Mouse (Mus musculus) liver, embryonic 15.5 days (tissue): ENCODE results near the gene Gm15557. TPM values are rescaled to one million over a fixed set of nuclear protein-coding genes. Genes with fewer than 3 reads are reported as not detected.

Experiments used
- ATAC-seq: fragments of 200-750 bp; cut with Nextera tagmentation; 2 replicates; pipeline ENCODE4 v1.8.0; 2017; ENCODE audit warnings: moderate number of reproducible peaks, mild to moderate bottlenecking, moderate library complexity; ENCODE audit not compliant: insufficient read depth
- H3K27ac ChIP-seq: fragments of 300-500 bp; sonication (generic); replicated peaks from 2 replicates; pipeline ENCODE4 v1.5.1; 2015; ENCODE audit warnings: mild to moderate bottlenecking, inconsistent platforms
- H3K27me3 ChIP-seq: fragments of 300-500 bp; sonication (generic); 2 replicates; pipeline ENCODE4 v1.6.1; 2015; ENCODE audit warnings: mild to moderate bottlenecking, inconsistent platforms
- H3K36me3 ChIP-seq: fragments of 300-500 bp; sonication (generic); replicated peaks from 2 replicates; pipeline ENCODE4 v1.6.1; 2015; ENCODE audit warnings: moderate library complexity, mild to moderate bottlenecking, inconsistent platforms
- H3K4me1 ChIP-seq: fragments of 300-500 bp; sonication (generic); replicated peaks from 2 replicates; pipeline ENCODE4 v1.6.1; 2015; ENCODE audit warnings: inconsistent platforms
- H3K4me2 ChIP-seq: fragments of 300-500 bp; sonication (generic); 2 replicates; pipeline ENCODE4 v1.6.1; 2015; ENCODE audit warnings: moderate library complexity, mild to moderate bottlenecking, inconsistent platforms
- H3K4me3 ChIP-seq: fragments of 300-500 bp; sonication (generic); replicated peaks from 2 replicates; pipeline ENCODE4 v1.5.1; 2015; ENCODE audit warnings: mild to moderate bottlenecking, inconsistent platforms
- H3K9ac ChIP-seq: fragments of 300-500 bp; sonication (generic); 2 replicates; pipeline ENCODE4 v1.6.1; 2015; ENCODE audit warnings: moderate library complexity, mild to moderate bottlenecking, inconsistent platforms
- H3K9me3 ChIP-seq: fragments of 300-500 bp; sonication (generic); replicated peaks from 2 replicates; pipeline ENCODE4 v1.6.1; 2016; ENCODE audit warnings: inconsistent platforms
- WGBS: fragments of 180-500 bp; shearing (Covaris S2); methylation state at CpG from one replicate; pipeline ENCODE4 v1.1.7; 2015; ENCODE audit warnings: mixed read lengths; ENCODE audit not compliant: insufficient replicate concordance; 5-methylcytosine and 5-hydroxymethylcytosine counted together
- polyA plus RNA-seq: library from polyadenylated mRNA; unstranded; fragments of >200 nt; fragmentation: Nextera tagmentation; extraction: Ambion mirVana; gene quantifications from 2 replicates; pipeline ENCODE4 v1.2.1, GENCODE M21; 2015

Gm15557 gene
- polyA plus RNA-seq, 1 experiment from 2014 or later = not detected

DNA sequence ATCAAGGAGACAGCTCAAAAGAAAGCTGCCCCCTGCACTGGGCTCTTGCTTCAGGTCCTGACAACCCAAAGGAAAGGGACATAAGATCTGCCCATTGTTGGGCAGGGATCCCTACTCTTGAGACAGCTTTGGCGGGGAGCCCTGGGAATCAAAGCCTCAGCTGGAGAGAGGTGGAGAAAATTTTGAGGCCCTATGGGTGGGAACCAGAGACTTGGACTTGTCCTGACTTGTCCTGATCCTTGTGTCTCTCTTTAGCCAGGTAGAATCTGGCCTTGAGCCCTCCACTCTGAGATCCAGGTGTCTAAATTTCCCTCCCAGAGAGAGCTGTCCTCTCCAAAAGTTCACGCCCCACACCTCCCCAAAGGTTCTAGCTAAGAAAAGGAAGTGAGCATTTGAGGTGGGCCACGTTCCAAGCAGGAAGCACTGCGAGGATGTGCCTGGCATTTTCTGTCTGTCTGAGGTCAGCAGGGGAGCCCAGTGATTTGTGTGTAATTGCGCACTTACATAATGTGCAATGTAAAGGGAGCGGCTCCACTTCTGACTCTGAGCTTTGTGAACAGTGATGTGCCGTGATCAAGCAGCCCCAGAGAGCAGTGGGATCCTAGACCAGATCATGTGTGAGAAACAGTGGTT lies 515 bp upstream of the Gm15557 start:
- Histone ChIP-seq H3K9ac (no peak overlapping the region), H3K27ac (no peak overlapping the region), H3K4me3 (no peak overlapping the region), H3K4me1 (no peaks in the 10 kb centered on the region), H3K9me3 (no peaks in the 10 kb centered on the region), H3K4me2 (no peak overlapping the region), H3K27me3 (peaks cover 15% of the 10 kb centered on the region; the same call in 1 of the 2 replicates), H3K36me3 (no peaks in the 10 kb centered on the region)
- 53% methylated on average over 7 of the region's 7 CpGs for WGBS
- no peak for ATAC-seq

DNA sequence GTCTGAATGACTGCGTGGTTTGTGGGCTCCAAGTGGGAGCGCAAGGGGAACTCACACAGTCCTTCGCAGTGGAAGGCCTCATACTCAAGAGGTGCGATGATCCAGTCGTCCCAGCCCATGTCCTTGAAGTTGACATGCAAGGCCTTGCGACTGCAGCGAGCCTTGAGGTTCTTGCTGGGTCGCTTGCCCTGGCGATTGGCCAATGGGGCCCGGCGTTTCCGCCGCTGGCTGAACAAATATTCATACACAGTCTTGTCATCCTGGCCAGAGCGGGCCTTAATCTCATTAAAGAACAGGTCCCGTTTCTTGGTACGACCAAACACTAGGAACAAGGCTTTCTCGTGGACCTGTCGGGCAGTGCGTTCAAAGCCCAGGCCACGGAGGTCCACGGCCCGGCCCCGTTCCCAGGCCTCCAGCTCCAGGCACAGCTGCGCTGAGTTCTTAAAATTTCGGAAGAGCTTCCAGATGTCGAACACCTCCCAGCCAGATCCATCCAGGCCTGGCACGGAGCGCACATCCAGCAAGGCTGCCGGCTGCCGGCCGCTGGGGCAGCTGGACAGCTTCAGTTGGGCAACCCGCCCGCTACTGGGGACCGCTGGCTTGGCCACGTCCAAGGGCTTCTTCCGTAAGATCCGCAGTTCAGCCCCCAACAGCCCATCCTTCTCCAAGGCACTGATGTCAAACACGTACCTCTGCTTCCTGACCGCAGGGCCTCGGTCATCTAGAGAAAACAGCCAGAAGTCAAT lies 1.3 kb downstream of the Gm15557 start:
- Histone ChIP-seq H3K27me3 (peaks cover 15% of the 10 kb centered on the region; the same call in 1 of the 2 replicates), H3K4me3 (no peak overlapping the region), H3K4me2 (no peak overlapping the region), H3K4me1 (peaks cover 10% of the 10 kb centered on the region), H3K9ac (no peak overlapping the region), H3K36me3 (no peaks in the 10 kb centered on the region), H3K27ac (no peak overlapping the region), H3K9me3 (no peaks in the 10 kb centered on the region)
- 83% methylated on average over 40 of the region's 40 CpGs for WGBS
- ATAC-seq = no peak

DNA sequence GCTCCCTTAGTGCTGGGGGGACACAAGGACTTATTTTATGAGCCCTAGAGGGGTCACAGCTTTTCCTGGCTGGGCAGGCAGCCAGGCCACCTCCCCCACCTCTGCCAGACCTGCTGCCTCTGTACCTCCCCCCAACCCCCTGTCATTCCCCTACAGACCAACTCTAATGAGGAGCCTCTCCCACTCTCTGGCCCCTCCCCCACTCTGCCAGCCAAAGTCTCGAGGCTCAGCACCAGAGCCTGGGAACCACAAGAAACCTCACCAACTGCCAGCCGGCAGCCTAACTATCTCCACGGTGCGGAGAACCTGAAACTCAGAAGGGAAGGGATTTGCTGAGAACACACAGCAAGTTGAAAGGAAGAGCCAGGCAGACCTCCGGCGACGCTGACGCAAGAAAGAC lies 2.9 kb downstream of the Gm15557 start:
- no peak overlapping the region for H3K27ac ChIP-seq
- 18% methylated on average over 8 of the region's 8 CpGs for WGBS
- H3K4me1 ChIP-seq = peaks cover 25% of the 10 kb centered on the region
- no peak overlapping the region for H3K4me2 ChIP-seq
- ATAC-seq = no peak
- no peaks in the 10 kb centered on the region for H3K9me3 ChIP-seq
- no peak overlapping the region for H3K4me3 ChIP-seq
- H3K36me3 ChIP-seq = no peaks in the 10 kb centered on the region
- no peak overlapping the region for H3K9ac ChIP-seq
- peaks cover 15% of the 10 kb centered on the region; the same call in 1 of the 2 replicates for H3K27me3 ChIP-seq

DNA sequence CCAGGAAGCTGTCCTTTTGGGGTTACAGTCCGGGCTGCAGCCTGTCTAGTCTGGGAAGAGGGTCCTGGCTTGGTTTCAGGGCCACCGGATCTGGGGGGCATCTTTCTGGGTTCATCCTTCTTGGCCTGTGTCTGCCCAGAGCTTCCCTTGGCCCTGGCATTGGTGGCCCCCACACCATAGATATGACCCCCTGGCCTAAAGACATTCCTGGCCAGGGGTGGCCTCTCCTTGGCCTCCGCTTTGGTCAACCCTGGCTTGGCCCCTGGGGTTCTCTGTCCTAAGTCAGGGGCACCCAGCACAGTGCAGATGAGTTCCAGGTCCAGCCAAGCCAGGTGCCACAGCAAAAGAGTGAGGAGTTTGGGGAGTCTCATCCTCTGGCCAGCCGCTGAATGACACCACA lies 4.2 kb downstream of the Gm15557 start:
- Histone ChIP-seq H3K4me3 (no peak overlapping the region), H3K36me3 (no peaks in the 10 kb centered on the region), H3K9ac (no peak overlapping the region), H3K27me3 (peaks cover 18% of the 10 kb centered on the region; the same call in 1 of the 2 replicates), H3K4me2 (no peak overlapping the region), H3K4me1 (peaks cover 25% of the 10 kb centered on the region), H3K27ac (no peak overlapping the region), H3K9me3 (no peaks in the 10 kb centered on the region)
- 74% methylated on average over 4 of the region's 4 CpGs for WGBS
- no peak for ATAC-seq

DNA sequence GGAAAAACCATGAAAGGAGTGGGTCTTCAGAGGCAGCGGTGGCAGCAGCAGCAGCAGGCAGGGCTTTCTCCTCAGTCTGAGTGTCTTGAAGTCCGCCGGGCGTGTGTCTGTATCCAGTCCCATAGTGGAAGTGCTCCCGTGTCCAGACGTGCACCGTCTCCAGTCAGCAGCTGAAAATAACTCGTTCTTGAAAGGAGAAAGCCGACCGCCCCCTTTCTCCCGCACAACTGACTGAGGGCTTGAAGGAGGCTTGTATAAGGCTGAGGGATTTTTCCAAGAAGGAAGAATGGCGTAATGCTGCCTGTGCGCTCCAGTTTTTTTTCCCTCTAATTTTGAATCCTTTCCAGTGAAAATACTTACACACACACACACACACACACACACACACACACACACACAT lies 4.6 kb downstream of the Gm15557 start, which contains the start of gene Gdf5:
Gene Gdf5, minus strand, starts transcription at position 244 of the 400 bp plus-strand sequence.
- Histone ChIP-seq H3K9me3 (no peaks in the 10 kb centered on the region), H3K4me1 (peaks cover 25% of the 10 kb centered on the region), H3K36me3 (no peaks in the 10 kb centered on the region), H3K4me3 (no peak within 1 kb of the TSS), H3K4me2 (no peak within 1 kb of the TSS), H3K27ac (no peak within 1 kb of the TSS), H3K9ac (no peak within 1 kb of the TSS), H3K27me3 (peaks cover 18% of the 10 kb centered on the region; the same call in 1 of the 2 replicates)
- 65% methylated on average over 13 of the region's 13 CpGs for WGBS
- no peak for ATAC-seq

DNA sequence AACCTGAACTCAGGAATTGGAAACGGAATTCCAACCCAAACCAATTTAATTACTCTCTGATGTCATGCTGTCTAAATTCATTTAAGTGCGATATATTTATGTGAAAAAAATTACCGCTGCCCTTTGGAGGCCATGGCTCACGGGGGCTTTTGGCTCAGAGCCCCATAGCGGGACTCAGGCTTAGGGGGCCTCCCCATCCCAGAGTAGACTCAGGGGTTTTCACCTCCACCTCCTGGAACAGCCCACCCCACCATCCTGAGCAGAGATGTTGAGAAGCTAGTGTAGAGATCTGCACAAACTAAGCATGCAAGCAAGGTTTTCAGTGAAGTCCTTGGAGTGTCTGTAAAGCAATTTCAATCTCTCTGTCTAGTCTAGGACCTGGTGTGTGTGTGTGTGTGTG lies 5.1 kb downstream of the Gm15557 start:
- 82% methylated on average over 5 of the region's 5 CpGs for WGBS
- ATAC-seq = no peak

DNA sequence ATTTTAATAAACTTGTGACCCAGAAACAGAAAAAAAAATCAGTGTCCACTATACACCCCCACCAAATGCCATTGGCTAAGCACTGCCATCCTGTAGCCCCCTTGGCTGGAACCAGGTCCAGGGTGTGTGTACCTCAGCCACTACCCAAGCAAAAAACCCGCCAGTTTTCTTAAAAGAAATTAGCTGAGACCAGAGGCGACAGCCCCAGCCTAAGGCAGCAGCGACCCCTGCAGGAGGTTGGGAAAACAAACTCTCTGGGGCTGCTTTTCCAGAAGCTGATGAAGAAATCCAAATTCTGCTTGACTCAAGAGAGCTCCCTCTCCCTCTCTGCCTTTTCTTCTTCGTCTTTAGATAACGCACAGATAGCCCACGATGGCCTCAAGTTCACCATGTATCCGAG lies 5.5 kb downstream of the Gm15557 start:
- H3K36me3 ChIP-seq = no peaks in the 10 kb centered on the region
- no peak overlapping the region for H3K4me2 ChIP-seq
- no peaks in the 10 kb centered on the region for H3K9me3 ChIP-seq
- no peak overlapping the region for H3K4me3 ChIP-seq
- peaks cover 25% of the 10 kb centered on the region for H3K4me1 ChIP-seq
- H3K9ac ChIP-seq = no peak overlapping the region
- ATAC-seq = no peak
- WGBS = 2% methylated on average over 7 of the region's 7 CpGs
- H3K27ac ChIP-seq = no peak overlapping the region
- H3K27me3 ChIP-seq = peaks cover 18% of the 10 kb centered on the region; the same call in 1 of the 2 replicates

More for the DNA sequence above, 5.1 kb downstream of the Gm15557 start:
- H3K4me2 ChIP-seq = no peak overlapping the region
- H3K4me1 ChIP-seq = peaks cover 25% of the 10 kb centered on the region
- peaks cover 18% of the 10 kb centered on the region; the same call in 1 of the 2 replicates for H3K27me3 ChIP-seq
- no peak overlapping the region for H3K4me3 ChIP-seq
- no peak overlapping the region for H3K27ac ChIP-seq
- H3K9ac ChIP-seq = no peak overlapping the region
- no peaks in the 10 kb centered on the region for H3K9me3 ChIP-seq
- H3K36me3 ChIP-seq = no peaks in the 10 kb centered on the region

DNA sequence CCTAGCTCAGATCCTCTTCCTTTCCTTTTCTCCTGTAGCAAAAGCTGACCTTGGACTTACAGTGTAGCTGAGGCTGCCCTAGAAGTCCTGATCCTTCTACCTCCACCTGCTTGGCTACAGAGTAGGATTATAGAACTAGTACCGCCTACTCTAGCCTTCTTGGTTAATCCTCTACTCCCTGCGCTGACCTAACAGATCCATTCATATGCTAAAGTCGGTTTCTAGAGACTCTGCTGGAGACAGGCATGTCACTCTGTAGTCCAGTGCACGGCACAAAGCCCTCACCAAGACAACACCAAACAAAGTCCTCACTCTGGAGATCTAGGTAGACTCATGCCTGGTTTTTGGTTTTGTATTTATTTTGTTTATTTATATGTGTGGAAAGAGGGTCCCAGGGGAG lies 6.0 kb downstream of the Gm15557 start:
- WGBS = 48% methylated on average over 4 of the region's 4 CpGs
- H3K36me3 ChIP-seq = no peaks in the 10 kb centered on the region
- H3K27ac ChIP-seq = peak overlapping the region; percentile 42; the same call in 1 of the 2 replicates
- no peak for ATAC-seq
- no peaks in the 10 kb centered on the region for H3K9me3 ChIP-seq
- no peak overlapping the region for H3K4me3 ChIP-seq
- H3K27me3 ChIP-seq = peaks cover 18% of the 10 kb centered on the region; the same call in 1 of the 2 replicates
- H3K4me2 ChIP-seq = no peak overlapping the region
- peaks cover 26% of the 10 kb centered on the region for H3K4me1 ChIP-seq
- H3K9ac ChIP-seq = no peak overlapping the region

DNA sequence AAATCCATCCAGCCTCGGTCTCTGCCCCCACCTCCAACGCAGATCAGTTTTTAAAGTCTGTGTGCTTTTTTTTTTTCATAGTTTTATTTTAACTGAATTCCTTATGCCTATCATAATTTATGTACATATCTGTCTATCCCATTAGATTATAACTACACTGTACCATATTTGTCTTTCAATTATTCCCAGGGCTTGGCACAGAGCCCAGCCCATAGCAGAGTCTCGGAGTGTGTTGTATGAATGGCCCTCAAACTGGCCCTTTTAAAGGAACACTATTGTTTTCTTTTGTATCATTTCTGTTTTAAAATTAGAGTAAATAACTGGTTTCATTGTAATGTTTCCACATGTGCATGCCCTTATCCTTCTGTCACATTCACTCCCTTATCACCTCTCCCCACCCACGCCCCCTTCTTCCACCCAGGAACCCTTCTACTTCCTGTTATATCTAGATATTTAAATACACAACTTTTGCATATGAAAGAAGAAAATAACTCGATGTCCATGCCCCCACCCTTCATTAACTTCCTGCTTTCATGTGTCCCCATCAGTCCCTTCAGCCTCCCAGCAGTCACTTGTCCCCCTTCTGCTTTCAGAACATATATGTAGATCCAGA lies 7.0 kb downstream of the Gm15557 start:
- Histone ChIP-seq H3K27ac (peak overlapping the region; percentile 56), H3K4me2 (peak overlapping the region; percentile 29), H3K27me3 (peaks cover 21% of the 10 kb centered on the region; the same call in 1 of the 2 replicates), H3K4me1 (peaks cover 30% of the 10 kb centered on the region), H3K4me3 (no peak overlapping the region), H3K36me3 (no peaks in the 10 kb centered on the region), H3K9ac (no peak overlapping the region), H3K9me3 (no peaks in the 10 kb centered on the region)
- 40% methylated on average over 5 of the region's 5 CpGs for WGBS
- peak; percentile 71 for ATAC-seq

DNA sequence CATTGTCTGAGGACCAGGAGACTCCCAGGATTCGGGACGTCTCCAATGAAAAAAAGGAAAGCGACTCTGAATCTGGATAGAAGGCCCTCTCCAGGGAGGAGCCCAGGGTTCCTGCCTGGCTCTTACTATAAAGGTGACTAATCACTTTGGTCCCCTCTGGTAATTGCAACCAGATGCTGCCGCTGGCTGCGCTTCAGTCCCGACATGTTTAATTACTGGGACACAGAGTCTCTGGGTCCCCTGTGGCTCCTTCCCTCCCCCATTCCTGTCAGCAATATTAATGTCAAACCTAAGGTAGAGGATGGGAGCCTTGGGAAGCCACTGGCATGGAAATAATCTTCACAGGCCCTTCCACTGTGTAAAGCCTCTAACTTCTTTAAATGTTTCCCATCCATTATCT lies 8.8 kb downstream of the Gm15557 start:
- Histone ChIP-seq H3K9ac (no peak overlapping the region), H3K4me1 (peaks cover 30% of the 10 kb centered on the region), H3K9me3 (no peaks in the 10 kb centered on the region), H3K4me3 (no peak overlapping the region), H3K36me3 (no peaks in the 10 kb centered on the region), H3K4me2 (no peak overlapping the region), H3K27me3 (peaks cover 23% of the 10 kb centered on the region), H3K27ac (no peak overlapping the region)
- 56% methylated on average over 6 of the region's 6 CpGs for WGBS
- ATAC-seq = no peak

DNA sequence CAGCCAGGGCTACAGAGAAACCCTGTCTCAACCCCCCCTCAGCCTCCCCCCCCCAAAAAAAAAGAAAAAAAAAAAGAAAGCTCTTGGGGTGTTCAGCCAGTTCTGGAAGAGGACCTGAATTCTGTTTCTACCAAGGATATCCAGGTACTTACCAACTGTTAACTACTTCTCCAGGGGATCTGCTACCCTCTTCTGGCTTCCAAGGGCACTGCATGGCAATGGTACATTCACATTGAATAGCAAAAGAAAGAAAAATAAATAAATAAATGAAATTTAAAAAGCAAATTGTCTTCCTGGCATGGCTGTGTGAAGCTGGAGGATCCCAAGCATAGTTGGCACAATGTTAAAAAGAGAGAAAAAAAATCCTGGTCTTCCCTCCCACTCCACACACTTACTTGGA lies 11.5 kb downstream of the Gm15557 start:
- Histone ChIP-seq H3K9me3 (no peaks in the 10 kb centered on the region), H3K36me3 (no peaks in the 10 kb centered on the region), H3K4me2 (no peak overlapping the region), H3K4me1 (peaks cover 23% of the 10 kb centered on the region), H3K27ac (no peak overlapping the region), H3K27me3 (peaks cover 18% of the 10 kb centered on the region), H3K4me3 (no peak overlapping the region), H3K9ac (no peak overlapping the region)
- no peak for ATAC-seq
